Mouse (Mus musculus): Measurements from ENCODE around the gene Celf2. TPM values are rescaled to one million over a fixed set of nuclear protein-coding genes. Genes with fewer than 3 reads are reported as not detected.

Celf2 gene
- polyA plus RNA-seq, 1 experiment from 2014 or later: 322 TPM

DNA sequence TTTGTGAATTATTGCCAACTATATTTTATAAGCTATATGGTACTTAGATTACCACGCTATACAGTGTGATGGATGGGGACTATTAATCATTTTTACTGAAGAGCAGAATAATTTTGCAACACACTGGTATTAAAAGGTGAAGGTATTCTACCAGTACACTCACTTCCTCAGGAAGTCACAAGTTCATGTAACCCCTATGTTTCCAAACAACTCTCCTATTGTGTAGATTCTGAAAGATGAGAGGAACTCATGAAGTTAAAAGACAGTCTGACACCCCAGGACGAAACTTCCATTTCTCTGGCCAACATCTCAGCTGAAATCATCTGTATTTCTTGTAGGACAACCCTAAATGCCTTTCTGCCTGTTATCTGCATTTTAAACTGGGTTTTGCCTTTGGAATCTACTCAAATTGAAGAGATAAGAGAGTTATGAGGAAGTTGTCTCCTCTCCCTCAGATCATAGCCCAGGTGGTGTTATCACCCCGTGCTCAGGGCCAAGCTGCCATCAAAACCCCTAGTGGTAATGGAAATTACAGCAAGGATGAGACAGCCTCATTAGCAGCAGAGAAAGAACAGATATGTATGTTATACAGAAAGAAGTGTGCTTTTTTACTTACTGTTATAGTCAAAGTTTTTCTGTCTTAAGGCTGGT, 722.7 kb downstream of the Celf2 start:
- H3K9ac ChIP-seq (replicated peaks): no peak overlapping the region
- H3K4me1 ChIP-seq: peaks cover 29% of the 10 kb centered on the region
- H3K27ac ChIP-seq (replicated peaks): no peak overlapping the region
- 82% methylated on average over 3 of the region's 3 CpGs for WGBS
- H3K27me3 ChIP-seq: no peaks in the 10 kb centered on the region
- H3K9me3 ChIP-seq: no peaks in the 10 kb centered on the region
- no peak overlapping the region for H3K4me2 ChIP-seq (replicated peaks)
- ATAC-seq (replicated peaks): no peak
- no peaks in the 10 kb centered on the region for H3K36me3 ChIP-seq
- no peak overlapping the region for H3K4me3 ChIP-seq

DNA sequence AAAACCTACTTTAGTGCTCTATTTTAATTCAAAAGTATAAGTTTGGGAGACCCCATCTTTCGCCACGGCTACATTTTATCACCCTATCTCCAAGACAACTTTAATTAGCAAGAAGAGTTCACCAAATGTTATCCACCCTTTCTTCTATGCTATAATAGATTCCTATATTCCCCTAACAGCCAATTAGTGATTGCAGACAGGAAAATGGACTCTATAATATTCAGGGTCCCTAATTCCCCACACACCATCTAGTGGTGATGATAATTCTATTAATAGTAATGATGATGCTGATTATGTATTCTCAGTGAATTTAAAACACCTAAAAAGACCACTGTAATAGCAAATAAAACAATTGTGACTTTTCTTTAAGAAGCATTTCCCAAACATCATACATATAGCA, 739.1 kb downstream of the Celf2 start:
- Histone ChIP-seq H3K4me2 (replicated peaks) (no peak overlapping the region), H3K27ac (replicated peaks) (no peak overlapping the region), H3K9ac (replicated peaks) (no peak overlapping the region), H3K4me3 (no peak overlapping the region), H3K27me3 (no peaks in the 10 kb centered on the region), H3K36me3 (peaks cover 4% of the 10 kb centered on the region), H3K4me1 (peaks cover 18% of the 10 kb centered on the region; the same call in 1 of the 2 replicates), H3K9me3 (no peaks in the 10 kb centered on the region)
- ATAC-seq (replicated peaks): no peak
- 53% methylated on average over 2 of the region's 2 CpGs for WGBS

- Histone ChIP-seq H3K27me3 (no peaks in the 10 kb centered on the region), H3K9ac (replicated peaks) (no peak overlapping the region), H3K27ac (replicated peaks) (no peak overlapping the region), H3K4me3 (no peak overlapping the region), H3K9me3 (no peaks in the 10 kb centered on the region), H3K4me2 (replicated peaks) (no peak overlapping the region), H3K4me1 (peaks cover 4% of the 10 kb centered on the region; the same call in 1 of the 2 replicates), H3K36me3 (peaks cover 5% of the 10 kb centered on the region)
- no peak for ATAC-seq (replicated peaks)
- WGBS: 54% methylated on average over 2 of the region's 2 CpGs
Measured at GRCm38 (mm10) chr2:6762381-6762780, 747.0 kb downstream of the Celf2 start.

- no peak overlapping the region for H3K4me3 ChIP-seq
- H3K36me3 ChIP-seq: no peaks in the 10 kb centered on the region
- H3K27ac ChIP-seq (replicated peaks): no peak overlapping the region
- H3K4me1 ChIP-seq: peaks cover 26% of the 10 kb centered on the region
- no peaks in the 10 kb centered on the region for H3K9me3 ChIP-seq
- H3K4me2 ChIP-seq (replicated peaks): no peak overlapping the region
- H3K9ac ChIP-seq (replicated peaks): no peak overlapping the region
- ATAC-seq (replicated peaks): no peak
- H3K27me3 ChIP-seq: no peaks in the 10 kb centered on the region
- 88% methylated on average over 2 of the region's 2 CpGs for WGBS
Measured at GRCm38 (mm10) chr2:6743173-6743572, 766.2 kb downstream of the Celf2 start.

DNA sequence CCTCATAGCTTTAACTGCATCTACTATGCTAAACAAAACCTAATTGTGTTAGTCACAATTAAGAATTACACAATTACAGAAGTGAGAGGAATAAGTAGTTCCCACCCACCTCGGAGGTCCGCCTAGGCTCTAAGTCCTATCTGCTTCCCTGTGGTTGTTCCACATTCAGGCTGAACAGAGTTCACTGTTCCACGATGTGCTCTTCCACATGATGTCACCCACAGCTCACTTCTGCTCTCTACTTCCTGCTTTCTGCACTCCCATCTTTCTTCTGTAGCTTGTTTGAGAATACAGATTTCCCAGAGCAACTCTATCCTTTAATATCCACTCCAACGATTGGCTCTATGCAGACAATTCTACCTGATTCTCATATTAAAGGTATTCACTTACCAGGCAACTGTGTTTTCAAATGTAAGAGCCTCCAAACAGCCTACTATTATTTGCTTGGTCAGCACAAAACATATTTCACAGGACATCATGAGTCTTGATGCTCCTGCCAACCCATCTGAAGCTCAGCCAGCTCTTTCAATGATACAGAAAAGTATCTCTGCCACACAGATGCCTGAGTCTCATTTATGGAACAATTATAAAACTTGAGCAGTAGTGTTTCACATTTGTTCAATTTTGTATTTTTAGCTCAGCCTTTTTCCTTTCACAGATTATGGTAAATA, 769.2 kb downstream of the Celf2 start:
- ATAC-seq (replicated peaks): no peak
- H3K27me3 ChIP-seq: no peaks in the 10 kb centered on the region
- H3K4me2 ChIP-seq (replicated peaks): no peak overlapping the region
- no peaks in the 10 kb centered on the region for H3K9me3 ChIP-seq
- H3K4me3 ChIP-seq: no peak overlapping the region
- H3K27ac ChIP-seq (replicated peaks): peak overlapping the region; percentile 16; the same call in 1 of the 2 replicates
- WGBS: 70% methylated on average over 4 of the region's 4 CpGs
- H3K4me1 ChIP-seq: peaks cover 42% of the 10 kb centered on the region
- H3K36me3 ChIP-seq: no peaks in the 10 kb centered on the region
- H3K9ac ChIP-seq (replicated peaks): no peak overlapping the region

DNA sequence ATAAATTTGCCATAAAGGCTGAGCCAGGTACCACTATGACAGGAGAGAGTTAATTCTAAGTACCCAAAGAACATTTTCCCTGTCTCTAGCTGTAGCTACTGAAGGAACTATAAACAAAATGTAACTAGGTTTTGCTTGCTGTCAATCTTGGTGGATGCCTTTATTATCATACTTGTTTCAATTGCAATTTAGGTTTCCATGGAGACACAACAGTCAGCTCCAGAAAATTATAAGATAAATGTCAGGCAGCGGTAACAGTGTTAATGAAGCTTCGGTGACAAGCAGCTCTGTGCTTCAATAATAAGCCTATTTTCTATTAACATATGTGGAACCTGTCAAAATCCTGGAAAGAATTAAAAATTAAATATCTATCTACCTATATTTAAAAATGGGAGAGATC, 777.3 kb downstream of the Celf2 start:
- Histone ChIP-seq H3K4me3 (no peak overlapping the region), H3K27ac (replicated peaks) (peak overlapping the region; percentile 48), H3K27me3 (no peaks in the 10 kb centered on the region), H3K4me1 (peaks cover 58% of the 10 kb centered on the region), H3K9ac (replicated peaks) (0 out of 2 replicates have a peak overlapping the region, but pooled peaks have one; percentile 4), H3K4me2 (replicated peaks) (no peak overlapping the region), H3K36me3 (no peaks in the 10 kb centered on the region), H3K9me3 (no peaks in the 10 kb centered on the region)
- WGBS: 32% methylated on average over 2 of the region's 2 CpGs
- ATAC-seq (replicated peaks): no peak

DNA sequence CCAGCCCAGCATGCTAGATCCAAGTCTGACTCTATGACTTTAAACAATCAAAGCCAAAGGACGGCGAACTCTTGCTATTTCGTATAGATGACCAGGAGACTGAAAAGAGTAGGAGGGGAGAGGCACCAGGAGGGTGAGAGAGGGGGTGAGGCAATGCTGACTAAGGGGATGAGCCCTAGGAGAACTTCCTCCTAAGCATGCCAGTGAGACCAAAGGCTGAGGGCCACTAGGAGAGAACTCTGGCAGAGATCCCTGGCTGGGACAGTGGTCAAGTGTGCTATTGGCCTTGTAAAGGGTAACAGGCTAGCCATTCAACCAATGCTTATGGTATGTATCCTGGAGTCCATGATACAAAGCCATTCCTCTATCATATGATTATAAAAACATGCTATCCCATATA, 778.5 kb downstream of the Celf2 start:
- Histone ChIP-seq H3K9ac (replicated peaks) (no peak overlapping the region), H3K9me3 (no peaks in the 10 kb centered on the region), H3K4me3 (no peak overlapping the region), H3K36me3 (no peaks in the 10 kb centered on the region), H3K27me3 (no peaks in the 10 kb centered on the region), H3K4me2 (replicated peaks) (no peak overlapping the region), H3K4me1 (peaks cover 63% of the 10 kb centered on the region), H3K27ac (replicated peaks) (0 out of 2 replicates have a peak overlapping the region, but pooled peaks have one; percentile 50)
- ATAC-seq (replicated peaks): no peak
- WGBS: 59% methylated on average over 3 of the region's 3 CpGs

DNA sequence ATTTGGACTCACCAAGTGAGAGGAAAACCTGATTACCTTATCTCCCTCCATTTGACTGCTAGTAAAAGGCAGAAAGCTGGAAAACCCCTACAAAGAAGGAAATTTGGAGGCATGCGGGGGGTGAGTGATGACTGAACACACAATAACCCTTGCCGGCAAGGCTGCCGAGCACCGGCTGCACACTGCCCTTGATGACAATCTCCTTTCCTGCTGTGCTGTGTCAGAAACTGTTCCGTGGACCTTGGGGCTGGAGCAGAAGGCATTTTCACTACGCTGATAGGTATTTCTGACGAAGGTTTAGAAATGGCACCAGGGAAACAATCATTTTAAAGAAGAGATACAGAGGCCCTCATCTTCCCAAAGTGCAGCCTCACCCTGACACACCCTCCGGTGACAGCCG, 779.4 kb downstream of the Celf2 start:
- Histone ChIP-seq H3K36me3 (no peaks in the 10 kb centered on the region), H3K9ac (replicated peaks) (no peak overlapping the region), H3K4me2 (replicated peaks) (no peak overlapping the region), H3K4me3 (no peak overlapping the region), H3K4me1 (peaks cover 67% of the 10 kb centered on the region), H3K27me3 (no peaks in the 10 kb centered on the region), H3K9me3 (no peaks in the 10 kb centered on the region), H3K27ac (replicated peaks) (peak overlapping the region; percentile 20; the same call in 1 of the 2 replicates)
- no peak for ATAC-seq (replicated peaks)
- WGBS: 45% methylated on average over 9 of the region's 9 CpGs

DNA sequence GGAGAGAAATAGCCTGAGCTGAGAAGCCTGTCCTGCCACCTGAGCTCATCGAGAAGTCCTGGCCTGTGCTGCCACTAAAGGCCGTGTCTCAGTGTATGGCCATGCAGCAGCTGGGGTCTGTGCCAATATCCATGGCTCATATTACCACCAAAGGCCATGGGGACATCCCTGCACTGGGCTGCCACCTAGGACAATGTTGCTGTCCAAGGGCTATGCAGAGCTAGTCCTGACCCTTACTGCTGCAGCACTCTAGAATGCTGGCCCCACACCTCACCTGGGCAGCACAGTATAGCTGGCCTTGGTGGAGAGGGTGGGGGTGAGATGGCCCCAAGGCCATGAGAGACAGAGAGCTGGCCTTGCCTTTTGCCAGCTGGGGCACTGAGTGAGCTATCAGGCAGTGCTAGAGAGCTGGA, 780.5 kb downstream of the Celf2 start:
- Histone ChIP-seq H3K9ac (replicated peaks) (no peak overlapping the region), H3K36me3 (no peaks in the 10 kb centered on the region), H3K27me3 (no peaks in the 10 kb centered on the region), H3K4me3 (no peak overlapping the region), H3K4me2 (replicated peaks) (no peak overlapping the region), H3K9me3 (no peaks in the 10 kb centered on the region), H3K4me1 (peaks cover 64% of the 10 kb centered on the region), H3K27ac (replicated peaks) (no peak overlapping the region)
- ATAC-seq (replicated peaks): peak; percentile 54
- WGBS: 83% methylated on average over 2 of the region's 2 CpGs

DNA sequence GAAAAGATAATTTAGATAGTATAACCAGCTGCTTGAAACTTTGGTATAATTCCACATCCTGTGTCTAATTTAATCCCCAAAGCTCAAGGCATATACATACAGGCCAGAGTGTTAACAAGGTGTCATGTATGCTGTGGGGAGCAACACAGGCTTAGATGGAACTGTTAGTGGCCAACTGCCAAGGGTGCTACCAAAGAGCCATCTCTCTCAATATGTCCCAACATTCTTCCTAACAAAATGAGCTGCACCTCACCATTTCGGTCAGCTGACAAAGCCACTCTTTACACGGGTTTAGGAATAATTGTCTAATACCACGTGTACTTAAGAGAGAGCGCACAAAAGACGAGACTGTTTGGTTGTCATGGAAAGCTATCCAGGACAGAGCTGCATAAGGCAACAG, 782.0 kb downstream of the Celf2 start:
- no peak for ATAC-seq (replicated peaks)
- no peaks in the 10 kb centered on the region for H3K27me3 ChIP-seq
- no peak overlapping the region for H3K4me2 ChIP-seq (replicated peaks)
- H3K27ac ChIP-seq (replicated peaks): 0 out of 2 replicates have a peak overlapping the region, but pooled peaks have one; percentile 5
- no peaks in the 10 kb centered on the region for H3K36me3 ChIP-seq
- no peak overlapping the region for H3K9ac ChIP-seq (replicated peaks)
- H3K4me1 ChIP-seq: peaks cover 70% of the 10 kb centered on the region
- WGBS: 46% methylated on average over 5 of the region's 5 CpGs
- H3K4me3 ChIP-seq: no peak overlapping the region
- H3K9me3 ChIP-seq: no peaks in the 10 kb centered on the region

GRCm38 (mm10) chr2:6726071-6726470, 783.3 kb downstream of the Celf2 start:
- Histone ChIP-seq H3K4me1 (peaks cover 74% of the 10 kb centered on the region), H3K9me3 (no peaks in the 10 kb centered on the region), H3K4me3 (no peak overlapping the region), H3K27ac (replicated peaks) (peak overlapping the region; percentile 32; the same call in 1 of the 2 replicates), H3K4me2 (replicated peaks) (no peak overlapping the region), H3K36me3 (no peaks in the 10 kb centered on the region), H3K27me3 (no peaks in the 10 kb centered on the region), H3K9ac (replicated peaks) (no peak overlapping the region)
- no peak for ATAC-seq (replicated peaks)
- 71% methylated on average over 8 of the region's 8 CpGs for WGBS

DNA sequence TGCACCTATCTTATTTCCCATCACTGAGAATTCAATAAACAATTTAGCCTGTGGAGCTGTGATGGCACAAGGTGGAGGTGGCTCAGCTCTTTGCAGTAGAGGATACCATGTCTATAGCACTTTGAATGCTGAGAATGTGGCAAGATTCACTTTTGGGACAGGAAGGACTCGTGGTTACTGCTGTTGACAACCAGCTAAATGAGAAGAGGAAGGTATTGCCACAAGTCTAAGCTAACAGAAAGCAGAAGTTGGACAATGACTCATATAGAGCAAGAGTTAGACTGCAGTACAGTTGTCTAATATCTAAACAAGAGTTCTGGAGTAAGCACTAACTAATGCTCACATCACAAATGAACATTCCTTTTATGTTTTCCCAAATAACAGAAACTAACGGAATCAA, 785.8 kb downstream of the Celf2 start:
- Histone ChIP-seq H3K36me3 (no peaks in the 10 kb centered on the region), H3K4me2 (replicated peaks) (no peak overlapping the region), H3K4me1 (peaks cover 74% of the 10 kb centered on the region), H3K4me3 (no peak overlapping the region), H3K9me3 (no peaks in the 10 kb centered on the region), H3K27me3 (no peaks in the 10 kb centered on the region), H3K27ac (replicated peaks) (no peak overlapping the region), H3K9ac (replicated peaks) (no peak overlapping the region)
- no peak for ATAC-seq (replicated peaks)
- 68% methylated on average over 2 of the region's 2 CpGs for WGBS
